Mouse (Mus musculus): ENCODE results near the gene Trim14. TPM values are rescaled to one million over a fixed set of nuclear protein-coding genes. Genes with fewer than 3 reads are reported as not detected.
"Not testable (repeated sequence)": the region's sequence is repeated elsewhere in the genome, so short reads cannot be mapped to it uniquely, and the experiment has no call there.

The Trim14 gene
- polyA plus RNA-seq (2012; rRNA removed) (1.6 and 2.5 TPM in 2 replicates), polyA plus RNA-seq (2014; fragmentation: Nextera tagmentation; extraction: Ambion mirVana) (2.6 and 3.3 TPM in 2 replicates)

GRCm38 (mm10) chr4:46535840-46536361, at the start of gene Trim14:
Gene Trim14 (minus strand): TSS chr4:46536141.
- no peak for TF ChIP-seq POLR2A (IDR thresholded peaks at IDR 0.05; ENCODE audit: borderline replicate concordance, extremely low read depth, insufficient read depth, insufficient read length)
- WGBS: 1% methylated on average over 46 of the region's 46 CpGs
- ATAC-seq (ENCODE audit: low FRiP score, low read depth): peak; percentile 30; the same call in 1 of the 2 replicates
- H3K27ac ChIP-seq (replicated peaks; ENCODE audit: low read depth, low read length): no peak within 1 kb of the TSS
- no peaks in the 10 kb centered on the region for H3K36me3 ChIP-seq (ENCODE audit: control insufficient read depth, insufficient read depth, low read length)
- H3K4me1 ChIP-seq (ENCODE audit: control insufficient read depth, insufficient read depth, low read length): peaks cover 8% of the 10 kb centered on the region; the same call in 1 of the 2 replicates
- H3K4me3 ChIP-seq (replicated peaks; ENCODE audit: low read length): peak within 1 kb of the TSS; percentile 49
- peaks cover 40% of the 10 kb centered on the region for H3K27me3 ChIP-seq (ENCODE audit: control insufficient read depth, insufficient read depth, low read length)
- H3K9ac ChIP-seq (ENCODE audit: low read depth, low read length, severe bottlenecking): peak within 1 kb of the TSS; percentile 52
- peak within 1 kb of the TSS; percentile 72 for H3K4me2 ChIP-seq (replicated peaks; ENCODE audit: low read depth, low read length, severe bottlenecking)
- H3K9me3 ChIP-seq (ENCODE audit: control insufficient read depth, low read length): no peaks in the 10 kb centered on the region
- no peak for DNase-seq (ENCODE audit: low spot score)

- no peak overlapping the region for H3K4me2 ChIP-seq (replicated peaks; ENCODE audit: low read depth, low read length, severe bottlenecking)
- WGBS: 77% methylated on average over 13 of the region's 13 CpGs
- no peaks in the 10 kb centered on the region for H3K27me3 ChIP-seq (ENCODE audit: control insufficient read depth, insufficient read depth, low read length)
- ATAC-seq (ENCODE audit: low FRiP score, low read depth): no peak
- no peak overlapping the region for H3K27ac ChIP-seq (replicated peaks; ENCODE audit: low read depth, low read length)
- no peaks in the 10 kb centered on the region; the same call in 1 of the 2 replicates for H3K4me1 ChIP-seq (ENCODE audit: control insufficient read depth, insufficient read depth, low read length)
- no peak for TF ChIP-seq POLR2A (IDR thresholded peaks at IDR 0.05; ENCODE audit: borderline replicate concordance, extremely low read depth, insufficient read depth, insufficient read length)
- no peaks in the 10 kb centered on the region for H3K36me3 ChIP-seq (ENCODE audit: control insufficient read depth, insufficient read depth, low read length)
- H3K9ac ChIP-seq (ENCODE audit: low read depth, low read length, severe bottlenecking): no peak overlapping the region
- peaks cover 3% of the 10 kb centered on the region; the same call in 1 of the 2 replicates for H3K9me3 ChIP-seq (ENCODE audit: control insufficient read depth, low read length)
- no peak for DNase-seq (ENCODE audit: low spot score)
- no peak overlapping the region for H3K4me3 ChIP-seq (replicated peaks; ENCODE audit: low read length)
These were observed 49.3 kb upstream of the Trim14 start for GRCm38 (mm10) chr4:46585041-46585810.

- not testable (repeated sequence) for H3K27me3 ChIP-seq (ENCODE audit: control insufficient read depth, insufficient read depth, low read length); ATAC-seq (ENCODE audit: low FRiP score, low read depth); H3K27ac ChIP-seq (replicated peaks; ENCODE audit: low read depth, low read length); H3K4me3 ChIP-seq (replicated peaks; ENCODE audit: low read length); H3K9me3 ChIP-seq (ENCODE audit: control insufficient read depth, low read length); H3K9ac ChIP-seq (ENCODE audit: low read depth, low read length, severe bottlenecking); H3K4me1 ChIP-seq (ENCODE audit: control insufficient read depth, insufficient read depth, low read length); DNase-seq (ENCODE audit: low spot score); H3K36me3 ChIP-seq (ENCODE audit: control insufficient read depth, insufficient read depth, low read length); H3K4me2 ChIP-seq (replicated peaks; ENCODE audit: low read depth, low read length, severe bottlenecking)
- 50% methylated on average over 3 of the region's 3 CpGs for WGBS
These were observed 48.6 kb upstream of the Trim14 start for GRCm38 (mm10) chr4:46584536-46584935.

GRCm38 (mm10) chr4:46584084-46584483, 48.1 kb upstream of the Trim14 start:
- not testable (repeated sequence) for H3K4me3 ChIP-seq (replicated peaks; ENCODE audit: low read length); H3K36me3 ChIP-seq (ENCODE audit: control insufficient read depth, insufficient read depth, low read length); H3K27ac ChIP-seq (replicated peaks; ENCODE audit: low read depth, low read length); H3K4me2 ChIP-seq (replicated peaks; ENCODE audit: low read depth, low read length, severe bottlenecking); ATAC-seq (ENCODE audit: low FRiP score, low read depth); H3K27me3 ChIP-seq (ENCODE audit: control insufficient read depth, insufficient read depth, low read length); H3K9me3 ChIP-seq (ENCODE audit: control insufficient read depth, low read length); H3K4me1 ChIP-seq (ENCODE audit: control insufficient read depth, insufficient read depth, low read length); H3K9ac ChIP-seq (ENCODE audit: low read depth, low read length, severe bottlenecking); DNase-seq (ENCODE audit: low spot score)
- 93% methylated on average over 2 of the region's 6 CpGs for WGBS

- not testable (repeated sequence) for H3K9me3 ChIP-seq (ENCODE audit: control insufficient read depth, low read length); DNase-seq (ENCODE audit: low spot score); ATAC-seq (ENCODE audit: low FRiP score, low read depth); H3K4me3 ChIP-seq (replicated peaks; ENCODE audit: low read length); H3K4me1 ChIP-seq (ENCODE audit: control insufficient read depth, insufficient read depth, low read length); H3K27me3 ChIP-seq (ENCODE audit: control insufficient read depth, insufficient read depth, low read length); H3K27ac ChIP-seq (replicated peaks; ENCODE audit: low read depth, low read length); H3K36me3 ChIP-seq (ENCODE audit: control insufficient read depth, insufficient read depth, low read length); H3K4me2 ChIP-seq (replicated peaks; ENCODE audit: low read depth, low read length, severe bottlenecking); H3K9ac ChIP-seq (ENCODE audit: low read depth, low read length, severe bottlenecking)
- 87% methylated on average over 9 of the region's 9 CpGs for WGBS
These were observed 46.1 kb upstream of the Trim14 start for GRCm38 (mm10) chr4:46582024-46582423.

GRCm38 (mm10) chr4:46581577-46581976, 45.6 kb upstream of the Trim14 start:
- 91% methylated on average over 22 of the region's 22 CpGs for WGBS
- H3K27me3 ChIP-seq (ENCODE audit: control insufficient read depth, insufficient read depth, low read length); H3K4me3 ChIP-seq (replicated peaks; ENCODE audit: low read length): not testable (repeated sequence)

GRCm38 (mm10) chr4:46580799-46581243, 44.9 kb upstream of the Trim14 start:
- H3K9me3 ChIP-seq (ENCODE audit: control insufficient read depth, low read length); ATAC-seq (ENCODE audit: low FRiP score, low read depth); H3K4me1 ChIP-seq (ENCODE audit: control insufficient read depth, insufficient read depth, low read length); H3K27me3 ChIP-seq (ENCODE audit: control insufficient read depth, insufficient read depth, low read length); H3K9ac ChIP-seq (ENCODE audit: low read depth, low read length, severe bottlenecking); H3K36me3 ChIP-seq (ENCODE audit: control insufficient read depth, insufficient read depth, low read length); H3K4me2 ChIP-seq (replicated peaks; ENCODE audit: low read depth, low read length, severe bottlenecking); DNase-seq (ENCODE audit: low spot score); H3K27ac ChIP-seq (replicated peaks; ENCODE audit: low read depth, low read length); H3K4me3 ChIP-seq (replicated peaks; ENCODE audit: low read length): not testable (repeated sequence)
- 91% methylated on average over 15 of the region's 15 CpGs for WGBS

More at GRCm38 (mm10) chr4:46581577-46581976, 45.6 kb upstream of the Trim14 start:
- H3K36me3 ChIP-seq (ENCODE audit: control insufficient read depth, insufficient read depth, low read length); ATAC-seq (ENCODE audit: low FRiP score, low read depth); H3K4me1 ChIP-seq (ENCODE audit: control insufficient read depth, insufficient read depth, low read length); H3K27ac ChIP-seq (replicated peaks; ENCODE audit: low read depth, low read length); DNase-seq (ENCODE audit: low spot score); H3K9ac ChIP-seq (ENCODE audit: low read depth, low read length, severe bottlenecking); H3K4me2 ChIP-seq (replicated peaks; ENCODE audit: low read depth, low read length, severe bottlenecking); H3K9me3 ChIP-seq (ENCODE audit: control insufficient read depth, low read length): not testable (repeated sequence)

- not testable (repeated sequence) for H3K27me3 ChIP-seq (ENCODE audit: control insufficient read depth, insufficient read depth, low read length); H3K4me1 ChIP-seq (ENCODE audit: control insufficient read depth, insufficient read depth, low read length); ATAC-seq (ENCODE audit: low FRiP score, low read depth); H3K4me2 ChIP-seq (replicated peaks; ENCODE audit: low read depth, low read length, severe bottlenecking); H3K9ac ChIP-seq (ENCODE audit: low read depth, low read length, severe bottlenecking); H3K4me3 ChIP-seq (replicated peaks; ENCODE audit: low read length); H3K9me3 ChIP-seq (ENCODE audit: control insufficient read depth, low read length); DNase-seq (ENCODE audit: low spot score); H3K36me3 ChIP-seq (ENCODE audit: control insufficient read depth, insufficient read depth, low read length); H3K27ac ChIP-seq (replicated peaks; ENCODE audit: low read depth, low read length)
- whole genome bisulfite sequencing: 91% methylated on average over 8 of the region's 8 CpGs
These were observed 42.9 kb upstream of the Trim14 start for GRCm38 (mm10) chr4:46578796-46579346.
